Mouse (Mus musculus) G1E (cell line): Measurements from ENCODE around the gene Olfr711. TPM values are rescaled to one million over a fixed set of nuclear protein-coding genes. Genes with fewer than 3 reads are reported as not detected.
"Not testable (repeated sequence)": the region's sequence is repeated elsewhere in the genome, so short reads cannot be mapped to it uniquely, and the experiment has no call there.

ENCODE experiments used
- ATAC-seq: 2 replicates; pipeline ENCODE4 v1.8.0; 2016; ENCODE audit warnings: mild to moderate bottlenecking; ENCODE audit not compliant: insufficient number of reproducible peaks, poor library complexity, low FRiP score, severe bottlenecking; ENCODE audit errors: extremely low read depth
- DNase-seq: peaks from one replicate; pipeline ENCODE4 v3.0.0; 2012; ENCODE audit warnings: low spot score
- H3K27me3 ChIP-seq: 2 replicates; pipeline ENCODE4 v1.6.1; 2012; ENCODE audit warnings: mild to moderate bottlenecking, low read length, inconsistent platforms; ENCODE audit not compliant: insufficient read depth
- H3K36me3 ChIP-seq: replicated peaks from 2 replicates; pipeline ENCODE3; 2012; ENCODE audit warnings: mild to moderate bottlenecking, inconsistent platforms
- H3K4me1 ChIP-seq: 2 replicates; pipeline ENCODE4 v1.6.1; 2012; ENCODE audit warnings: low read depth, low read length, inconsistent platforms, mixed read lengths; ENCODE audit not compliant: insufficient read depth
- H3K4me3 ChIP-seq: 2 replicates; pipeline ENCODE4 v1.5.1; 2012; ENCODE audit warnings: low read depth, mild to moderate bottlenecking, inconsistent platforms, low read length, moderate library complexity, mixed read lengths
- H3K9me3 ChIP-seq: replicated peaks from 2 replicates; pipeline ENCODE4 v1.6.1; 2012; ENCODE audit warnings: inconsistent platforms
- CTCF ChIP-seq: IDR thresholded peaks from 2 replicates; pipeline ENCODE4 v1.5.1; 2012; ENCODE audit warnings: low read depth, low read length, inconsistent platforms, mixed read lengths
- GATA1 ChIP-seq: IDR thresholded peaks from 2 replicates; pipeline ENCODE4 v1.6.1; 2012; ENCODE audit warnings: borderline replicate concordance, low read length, inconsistent platforms, mixed read lengths
- GATA2 ChIP-seq: IDR thresholded peaks from 2 replicates; pipeline ENCODE4 v1.6.1; 2012; ENCODE audit warnings: low read depth, low read length, inconsistent platforms, borderline replicate concordance
- POLR2AphosphoS5 ChIP-seq: IDR thresholded peaks from 2 replicates; pipeline ENCODE4 v1.6.1; 2012; ENCODE audit warnings: low read depth, low read length, inconsistent platforms; ENCODE audit not compliant: insufficient replicate concordance
- TAL1 ChIP-seq: conservative IDR thresholded peaks from 2 replicates; pipeline ENCODE4 v1.6.1; 2012; ENCODE audit warnings: low read depth, low read length, inconsistent platforms, mixed read lengths
- polyA plus RNA-seq: library from polyadenylated mRNA; stranded (reverse); fragments of >175 nt; gene quantifications from 2 replicates; pipeline ENCODE4 v1.2.3, GENCODE M21; 2012
- total RNA-seq, 2 experiments: library from RNA; stranded (forward) in 1 of 2; stranded (reverse) in 1 of 2; fragments of 200-1000 nt in 1 of 2; fragments of >200 nt in 1 of 2; fragmentation: Nextera tagmentation in 1 of 2; gene quantifications; 2 replicates each; pipeline ENCODE4 v1.2.3; 2014 to 2017

Gene Olfr711
- total and polyA plus RNA-seq, 3 experiments, result 0.11 TPM; not detected in 2

DNA sequence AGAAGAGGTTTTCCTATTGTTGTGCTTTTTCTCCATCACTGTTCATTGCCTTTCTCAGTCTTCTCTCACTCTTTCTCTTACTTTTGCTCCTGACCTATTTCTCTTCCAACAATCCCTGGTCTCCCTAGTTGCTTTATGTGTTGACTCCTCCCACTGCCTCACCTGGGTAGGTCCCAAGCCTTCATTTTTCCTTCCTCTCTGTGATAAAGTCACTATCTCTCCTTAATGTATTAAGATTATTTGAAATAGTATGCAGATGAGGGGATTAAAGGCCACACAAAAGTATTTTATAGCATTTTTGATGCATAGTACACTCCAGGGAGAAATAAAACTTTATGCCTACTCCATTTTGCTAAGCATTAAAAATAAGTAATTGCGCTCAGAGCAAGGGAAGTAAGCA, 11.4 kb downstream of the Olfr711 start, which contains the start of gene Olfr6:
Olfr6 (minus strand) TSS at position 101 of the 400 bp plus-strand sequence.
- ATAC-seq, result no peak
- DNase-seq, result no peak
- H3K36me3 ChIP-seq, result no peaks in the 10 kb centered on the region
- H3K9me3 ChIP-seq, result no peaks in the 10 kb centered on the region
- no peaks in the 10 kb centered on the region for H3K4me1 ChIP-seq
- no peak within 1 kb of the TSS for H3K4me3 ChIP-seq
- H3K27me3 ChIP-seq, result 0 out of 2 replicates have a peak, but pooled peaks cover 2% of the 10 kb centered on the region
- TF ChIP-seq GATA1, result no peak
- no peak for TF ChIP-seq GATA2
- TF ChIP-seq TAL1, result no peak

DNA sequence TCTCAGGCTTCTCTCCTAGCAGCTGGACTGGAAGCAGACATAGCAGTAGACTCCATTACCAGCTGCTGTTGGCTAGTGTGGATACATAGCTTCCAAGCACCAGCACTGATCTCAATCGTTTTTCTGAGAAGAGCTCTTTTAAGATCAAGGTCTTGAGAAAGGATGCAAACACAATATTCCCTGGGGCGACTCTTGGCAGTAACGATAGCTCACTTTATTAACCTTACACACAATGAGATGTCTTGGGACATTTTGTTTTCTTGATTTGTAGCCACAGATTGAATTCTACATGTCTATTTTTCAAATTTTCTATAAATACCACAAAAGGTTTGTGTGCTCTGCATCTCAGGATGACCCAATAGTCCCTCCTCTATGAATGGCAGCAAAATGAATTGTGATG, 27.0 kb downstream of the Olfr711 start, which contains the start of gene Olfr710:
Olfr710 (minus strand) TSS at position 101 of the 400 bp plus-strand sequence.
- DNase-seq (no peak), ATAC-seq (no peak)
- no peaks in the 10 kb centered on the region for H3K36me3 ChIP-seq
- H3K4me1 ChIP-seq, result no peaks in the 10 kb centered on the region
- TF ChIP-seq TAL1 (no peak), GATA2 (no peak), POLR2AphosphoS5 (no peak), CTCF (no peak), GATA1 (no peak)
- no peaks in the 10 kb centered on the region for H3K9me3 ChIP-seq
- no peak within 1 kb of the TSS for H3K4me3 ChIP-seq
- H3K27me3 ChIP-seq, result peaks cover 7% of the 10 kb centered on the region; the same call in 1 of the 2 replicates

DNA sequence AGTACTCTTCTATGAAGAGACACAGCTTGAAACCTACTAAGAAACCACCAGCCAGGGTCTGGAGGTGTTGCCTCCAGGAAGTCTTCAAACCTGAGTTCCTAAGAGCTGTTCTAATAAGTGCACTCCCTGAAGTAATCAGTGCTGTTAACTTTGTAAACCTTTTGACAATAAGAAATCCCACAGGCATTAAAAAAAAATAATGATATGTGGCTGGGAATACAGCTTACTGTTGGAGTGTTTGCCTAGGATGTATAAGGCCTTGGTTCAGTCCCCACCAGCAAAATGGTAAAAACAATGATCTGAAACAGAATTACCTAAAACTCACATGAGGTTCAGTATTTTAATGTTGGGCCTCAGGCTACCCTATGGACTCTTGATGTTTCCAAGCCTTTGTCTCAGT, 43.1 kb downstream of the Olfr711 start, which contains the start of gene Olfr709-ps1:
Olfr709-ps1 (minus strand) TSS at position 101 of the 400 bp plus-strand sequence.
- Histone ChIP-seq H3K9me3 (no peaks in the 10 kb centered on the region), H3K4me3 (no peak within 1 kb of the TSS), H3K4me1 (no peaks in the 10 kb centered on the region), H3K36me3 (no peaks in the 10 kb centered on the region), H3K27me3 (no peaks in the 10 kb centered on the region)
- DNase-seq (no peak), ATAC-seq (no peak)
- no peak for TF ChIP-seq GATA1
- TF ChIP-seq POLR2AphosphoS5, result no peak
- no peak for TF ChIP-seq TAL1
- TF ChIP-seq GATA2, result no peak
- TF ChIP-seq CTCF, result no peak

DNA sequence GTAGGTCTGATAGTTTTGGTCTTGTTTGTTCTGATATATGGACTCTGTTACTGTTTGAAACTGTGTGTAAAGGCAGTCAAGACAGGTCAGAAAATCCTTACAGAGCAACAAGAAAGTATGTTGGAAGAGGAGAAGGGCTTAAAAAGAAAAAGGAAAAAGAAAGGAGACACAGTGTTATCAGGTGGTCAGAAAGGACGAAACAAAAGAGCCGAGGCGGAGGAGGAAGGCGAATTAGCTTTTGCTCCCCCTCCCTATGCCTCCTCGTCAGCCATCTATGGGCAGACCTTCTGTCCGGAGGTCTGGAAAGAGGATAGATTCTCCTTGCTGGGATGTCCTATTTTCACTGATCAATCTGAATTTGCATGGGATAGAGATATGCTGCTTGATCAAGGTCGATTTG, 54.3 kb downstream of the Olfr711 start:
- not testable (repeated sequence) for DNase-seq, H3K4me3 ChIP-seq, H3K4me1 ChIP-seq, H3K36me3 ChIP-seq, H3K9me3 ChIP-seq, ATAC-seq, H3K27me3 ChIP-seq

Other genes starting within 250 kb of the Olfr711 start
Only the 20 nearest of the 24 such genes appear.
- not detected in 2 replicates for gene Olfr699, start 182.3 kb downstream of the Olfr711 start, total RNA-seq (2014; fragmentation: Nextera tagmentation)
- 0.06 and 0.11 TPM in 2 replicates for gene Olfr699, start 182.3 kb downstream of the Olfr711 start, total RNA-seq (2017)
- gene Olfr699, start 182.3 kb downstream of the Olfr711 start, polyA plus RNA-seq, result not detected in 2 replicates
- gene Olfr700, start 166.6 kb downstream of the Olfr711 start, total RNA-seq (2014; fragmentation: Nextera tagmentation), result not detected in 2 replicates
- not detected in 2 replicates for gene Olfr700, start 166.6 kb downstream of the Olfr711 start, total RNA-seq (2017)
- not detected in 2 replicates for gene Olfr700, start 166.6 kb downstream of the Olfr711 start, polyA plus RNA-seq
- gene Olfr701, start 161.3 kb downstream of the Olfr711 start, total RNA-seq (2014; fragmentation: Nextera tagmentation), result not detected in 2 replicates
- 0.06 and 0.16 TPM in 2 replicates for gene Olfr701, start 161.3 kb downstream of the Olfr711 start, total RNA-seq (2017)
- gene Olfr701, start 161.3 kb downstream of the Olfr711 start, polyA plus RNA-seq, result not detected in 2 replicates
- not detected in 2 replicates for gene Olfr702, start 141.6 kb downstream of the Olfr711 start, total RNA-seq (2014; fragmentation: Nextera tagmentation)
- 0.11 TPM in 1 of 2 replicates, not detected in the other for gene Olfr702, start 141.6 kb downstream of the Olfr711 start, total RNA-seq (2017)
- gene Olfr702, start 141.6 kb downstream of the Olfr711 start, polyA plus RNA-seq, result not detected in 2 replicates
- gene Olfr703, start 132.1 kb downstream of the Olfr711 start, total RNA-seq (2014; fragmentation: Nextera tagmentation), result not detected in 2 replicates
- not detected in 2 replicates for gene Olfr703, start 132.1 kb downstream of the Olfr711 start, total RNA-seq (2017)
- not detected in 2 replicates for gene Olfr703, start 132.1 kb downstream of the Olfr711 start, polyA plus RNA-seq
- not detected in 2 replicates for gene Olfr704, start 112.3 kb downstream of the Olfr711 start, total RNA-seq (2014; fragmentation: Nextera tagmentation)
- 0.22 TPM in 1 of 2 replicates, not detected in the other for gene Olfr704, start 112.3 kb downstream of the Olfr711 start, total RNA-seq (2017)
- not detected in 2 replicates for gene Olfr704, start 112.3 kb downstream of the Olfr711 start, polyA plus RNA-seq
- not detected in 2 replicates for gene Olfr705, start 98.6 kb downstream of the Olfr711 start, total RNA-seq (2014; fragmentation: Nextera tagmentation)
- gene Olfr705, start 98.6 kb downstream of the Olfr711 start, total RNA-seq (2017), result 0.05 TPM in 1 of 2 replicates, not detected in the other
- gene Olfr705, start 98.6 kb downstream of the Olfr711 start, polyA plus RNA-seq, result not detected in 2 replicates
- gene Olfr706, start 87.3 kb downstream of the Olfr711 start, total RNA-seq (2014; fragmentation: Nextera tagmentation), result not detected in 2 replicates
- 0.06 TPM in 1 of 2 replicates, not detected in the other for gene Olfr706, start 87.3 kb downstream of the Olfr711 start, total RNA-seq (2017)
- not detected in 2 replicates for gene Olfr706, start 87.3 kb downstream of the Olfr711 start, polyA plus RNA-seq
- not detected in 2 replicates for gene Olfr707, start 74.2 kb downstream of the Olfr711 start, total RNA-seq (2014; fragmentation: Nextera tagmentation)
- gene Olfr707, start 74.2 kb downstream of the Olfr711 start, total RNA-seq (2017), result not detected in 2 replicates
- not detected in 2 replicates for gene Olfr707, start 74.2 kb downstream of the Olfr711 start, polyA plus RNA-seq
- not detected in 2 replicates for gene Olfr1532-ps1, start 67.5 kb downstream of the Olfr711 start, total RNA-seq (2014; fragmentation: Nextera tagmentation)
- not detected in 2 replicates for gene Olfr1532-ps1, start 67.5 kb downstream of the Olfr711 start, total RNA-seq (2017)
- not detected in 2 replicates for gene Olfr1532-ps1, start 67.5 kb downstream of the Olfr711 start, polyA plus RNA-seq
- not detected in 2 replicates for gene Olfr709-ps1, start 43.2 kb downstream of the Olfr711 start, total RNA-seq (2014; fragmentation: Nextera tagmentation)
- gene Olfr709-ps1, start 43.2 kb downstream of the Olfr711 start, total RNA-seq (2017), result 0.05 and 0.06 TPM in 2 replicates
- not detected in 2 replicates for gene Olfr709-ps1, start 43.2 kb downstream of the Olfr711 start, polyA plus RNA-seq
- not detected in 2 replicates for gene Olfr710, start 27.1 kb downstream of the Olfr711 start, total RNA-seq (2014; fragmentation: Nextera tagmentation)
- not detected in 2 replicates for gene Olfr710, start 27.1 kb downstream of the Olfr711 start, total RNA-seq (2017)
- not detected in 2 replicates for gene Olfr710, start 27.1 kb downstream of the Olfr711 start, polyA plus RNA-seq
- not detected in 2 replicates for gene Olfr6, start 11.5 kb downstream of the Olfr711 start, total RNA-seq (2014; fragmentation: Nextera tagmentation)
- gene Olfr6, start 11.5 kb downstream of the Olfr711 start, total RNA-seq (2017), result 0.12 and 0.22 TPM in 2 replicates
- gene Olfr6, start 11.5 kb downstream of the Olfr711 start, polyA plus RNA-seq, result not detected in 2 replicates
- gene Olfr2, start 30.6 kb upstream of the Olfr711 start, total RNA-seq (2014; fragmentation: Nextera tagmentation), result not detected in 2 replicates
- gene Olfr2, start 30.6 kb upstream of the Olfr711 start, total RNA-seq (2017), result 0.06 TPM in 1 of 2 replicates, not detected in the other
- gene Olfr2, start 30.6 kb upstream of the Olfr711 start, polyA plus RNA-seq, result not detected in 2 replicates
- not detected in 2 replicates for gene Olfr713, start 55.7 kb upstream of the Olfr711 start, total RNA-seq (2014; fragmentation: Nextera tagmentation)
- 0.05 and 0.12 TPM in 2 replicates for gene Olfr713, start 55.7 kb upstream of the Olfr711 start, total RNA-seq (2017)
- not detected in 2 replicates for gene Olfr713, start 55.7 kb upstream of the Olfr711 start, polyA plus RNA-seq
- not detected in 2 replicates for gene Olfr714, start 95.5 kb upstream of the Olfr711 start, total RNA-seq (2014; fragmentation: Nextera tagmentation)
- gene Olfr714, start 95.5 kb upstream of the Olfr711 start, total RNA-seq (2017), result 0.11 and 0.46 TPM in 2 replicates
- not detected in 2 replicates for gene Olfr714, start 95.5 kb upstream of the Olfr711 start, polyA plus RNA-seq
- not detected in 2 replicates for gene Olfr17, start 117.8 kb upstream of the Olfr711 start, total RNA-seq (2014; fragmentation: Nextera tagmentation)
- gene Olfr17, start 117.8 kb upstream of the Olfr711 start, total RNA-seq (2017), result 0.06 and 0.11 TPM in 2 replicates
- gene Olfr17, start 117.8 kb upstream of the Olfr711 start, polyA plus RNA-seq, result not detected in 2 replicates
- gene Olfr715b, start 134.9 kb upstream of the Olfr711 start, total RNA-seq (2014; fragmentation: Nextera tagmentation), result not detected in 2 replicates
- 0.12 TPM in 1 of 2 replicates, not detected in the other for gene Olfr715b, start 134.9 kb upstream of the Olfr711 start, total RNA-seq (2017)
- not detected in 2 replicates for gene Olfr715b, start 134.9 kb upstream of the Olfr711 start, polyA plus RNA-seq
- not detected in 2 replicates for gene Olfr715, start 155.6 kb upstream of the Olfr711 start, total RNA-seq (2014; fragmentation: Nextera tagmentation)
- gene Olfr715, start 155.6 kb upstream of the Olfr711 start, total RNA-seq (2017), result not detected in 2 replicates
- gene Olfr715, start 155.6 kb upstream of the Olfr711 start, polyA plus RNA-seq, result not detected in 2 replicates
- gene Olfr716, start 162.9 kb upstream of the Olfr711 start, total RNA-seq (2014; fragmentation: Nextera tagmentation), result not detected in 2 replicates
- 0.05 TPM in 1 of 2 replicates, not detected in the other for gene Olfr716, start 162.9 kb upstream of the Olfr711 start, total RNA-seq (2017)
- gene Olfr716, start 162.9 kb upstream of the Olfr711 start, polyA plus RNA-seq, result not detected in 2 replicates